Mouse (Mus musculus) layer of hippocampus, postnatal 36 days (tissue): ENCODE measurements at regions not wholly inside any gene's neighbourhood (a gene's known extent, or its start where the extent isn't known, plus 50 kb on each side); places are given as distances from the start of the nearest gene placed in this dataset.
"Not testable (repeated sequence)": the region's sequence is repeated elsewhere in the genome, so short reads cannot be mapped to it uniquely, and the experiment has no call there.

Experiments
- DNase-seq, 2 experiments: peaks; one replicate each; pipeline ENCODE4 v3.0.0; 2022

DNA sequence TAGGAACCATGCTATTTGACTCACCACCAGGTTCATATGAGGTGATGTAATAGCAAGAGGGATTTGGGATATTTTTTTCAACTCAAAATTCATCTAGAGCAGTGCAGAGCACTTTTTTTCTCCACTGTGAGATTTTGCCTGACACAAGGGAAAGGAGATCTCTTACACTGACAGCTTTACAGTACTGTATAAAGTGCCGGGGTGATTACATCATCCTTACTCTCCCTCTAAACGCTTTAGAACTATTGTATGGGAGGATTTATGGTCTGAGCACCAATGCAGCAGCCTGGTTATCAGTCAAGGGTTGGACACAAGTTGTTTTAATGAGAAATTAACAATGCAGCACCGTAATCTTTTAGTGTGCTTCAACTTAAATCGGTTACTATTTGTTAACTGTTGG lies 196.5 kb downstream of the Bmp2 start:
- DNase-seq = no peak

- no peak for DNase-seq
These were observed 198.1 kb downstream of the Bmp2 start for GRCm38 (mm10) chr2:133749846-133750637.

DNA sequence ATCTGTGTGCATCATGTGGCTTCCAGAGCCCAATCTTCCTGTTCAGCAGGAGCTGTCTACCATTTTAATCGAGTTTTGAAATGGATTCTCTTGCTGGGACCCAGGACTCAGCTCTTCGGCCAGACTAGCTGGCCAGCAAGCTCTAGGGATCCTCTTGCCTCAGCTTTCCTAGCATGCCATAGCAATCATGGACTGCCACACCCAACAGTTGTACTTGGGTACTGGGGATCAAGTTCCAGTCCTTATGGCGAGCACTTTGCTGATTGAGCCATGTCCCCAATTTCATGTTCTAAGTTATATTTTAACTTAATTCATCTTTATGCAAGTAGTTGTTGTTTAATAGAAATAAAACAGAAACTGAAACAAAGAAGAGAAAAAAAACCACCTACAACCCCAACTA lies 202.1 kb downstream of the Bmp2 start:
- no peak for DNase-seq

- DNase-seq = no peak
These were observed 209.5 kb downstream of the Bmp2 start for GRCm38 (mm10) chr2:133761496-133761895.

- no peak for DNase-seq
These were observed 216.6 kb downstream of the Bmp2 start for GRCm38 (mm10) chr2:133768546-133768945.

DNA sequence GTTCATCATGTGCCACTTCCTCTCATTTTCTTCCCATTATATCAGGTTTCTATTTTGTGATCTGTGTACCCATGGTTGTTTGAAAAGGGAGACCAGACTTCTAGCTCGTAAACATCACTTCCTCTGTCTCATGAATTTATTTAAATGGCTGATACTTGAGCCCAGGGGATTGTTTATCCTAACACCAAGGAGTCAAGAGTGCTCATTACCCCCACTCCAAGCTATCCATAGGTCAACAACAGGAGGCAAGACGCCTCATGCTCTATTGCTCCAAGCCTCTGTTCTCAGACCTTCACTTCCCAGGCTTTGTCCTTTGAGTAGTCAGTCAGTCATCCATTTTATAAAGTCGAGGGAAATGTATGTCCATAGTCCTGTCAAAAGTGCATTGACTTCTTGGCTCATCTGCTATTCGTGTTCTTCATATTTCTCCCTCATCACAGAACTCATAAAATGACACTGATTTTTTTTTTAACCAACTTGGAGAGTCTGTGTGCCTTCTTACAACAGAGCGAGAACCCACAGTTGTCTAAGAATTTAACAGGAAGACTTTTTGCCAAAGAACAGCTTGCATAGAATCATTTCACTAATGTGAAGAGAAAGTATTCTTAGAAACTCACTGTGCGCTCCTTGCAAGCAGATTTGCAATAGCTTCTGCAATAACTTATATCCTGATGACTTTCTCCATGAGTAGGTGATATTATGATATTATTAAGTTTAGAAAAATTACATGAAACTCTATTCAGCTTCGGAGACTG lies 231.8 kb downstream of the Bmp2 start:
- no peak for DNase-seq

DNA sequence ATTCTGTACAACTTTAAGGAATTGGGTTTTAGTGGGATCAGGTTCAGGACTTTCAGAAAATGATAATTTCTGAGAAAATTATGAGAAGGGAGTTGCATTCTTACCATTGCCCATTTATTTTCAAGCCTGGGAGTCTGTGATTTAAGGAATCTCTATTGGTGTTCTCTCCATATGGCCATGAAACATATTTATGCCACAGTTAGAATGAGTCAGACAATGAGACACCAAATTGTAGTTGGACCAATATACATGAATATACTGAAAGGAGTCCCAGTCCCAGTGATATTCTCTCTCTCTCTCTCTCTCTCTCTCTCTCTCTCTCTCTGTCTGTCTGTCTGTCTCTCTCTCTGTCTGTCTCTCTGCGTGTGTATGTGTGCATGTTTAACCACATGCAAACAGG lies 239.1 kb downstream of the Bmp2 start:
- no peak for DNase-seq

DNA sequence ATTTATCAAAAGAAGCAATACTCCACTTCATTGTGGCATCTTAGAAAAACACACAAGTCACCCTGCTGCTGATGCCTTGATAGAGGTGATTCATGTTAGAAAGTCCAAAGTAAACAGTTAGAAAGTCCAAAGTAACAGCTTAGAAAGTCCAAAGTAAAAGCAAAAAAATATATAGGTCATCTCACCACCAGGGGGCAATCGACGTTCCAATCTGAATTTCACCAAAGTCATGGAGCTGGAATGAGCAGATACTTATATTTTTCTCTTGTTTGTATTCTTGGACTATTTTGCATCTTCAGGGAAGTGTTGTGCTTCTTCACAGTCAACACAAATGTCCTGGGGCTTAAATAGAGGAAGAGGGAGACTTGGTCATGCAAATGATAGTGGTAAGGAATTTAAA lies 241.3 kb downstream of the Bmp2 start:
- no peak for DNase-seq

DNA sequence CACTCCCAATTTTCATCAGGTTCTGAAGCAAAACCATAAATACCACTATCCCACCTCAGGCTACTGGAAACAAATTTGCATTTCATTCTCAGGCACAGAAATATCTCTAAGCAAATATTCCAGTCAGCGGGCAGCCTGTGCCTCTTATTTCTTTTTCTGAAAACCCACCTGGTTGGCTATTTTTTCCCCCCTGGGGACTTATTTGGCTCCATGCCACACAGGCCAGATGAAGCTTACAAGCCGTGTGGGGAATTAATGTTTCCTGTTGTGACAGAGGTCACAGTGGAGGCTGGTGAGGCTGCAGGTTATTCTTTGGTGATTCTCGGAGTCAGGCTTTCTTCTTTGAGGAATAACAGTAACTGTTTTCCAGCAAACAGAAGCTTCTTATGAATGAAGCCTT lies 250.7 kb downstream of the Bmp2 start:
- DNase-seq = no peak

GRCm38 (mm10) chr2:133821418-133821817 lies 269.5 kb downstream of the Bmp2 start:
- DNase-seq = no peak

- no peak for DNase-seq
These were observed 277.4 kb downstream of the Bmp2 start for GRCm38 (mm10) chr2:133829406-133829805.

GRCm38 (mm10) chr2:133850485-133850884 lies 298.5 kb downstream of the Bmp2 start:
- DNase-seq = no peak

DNA sequence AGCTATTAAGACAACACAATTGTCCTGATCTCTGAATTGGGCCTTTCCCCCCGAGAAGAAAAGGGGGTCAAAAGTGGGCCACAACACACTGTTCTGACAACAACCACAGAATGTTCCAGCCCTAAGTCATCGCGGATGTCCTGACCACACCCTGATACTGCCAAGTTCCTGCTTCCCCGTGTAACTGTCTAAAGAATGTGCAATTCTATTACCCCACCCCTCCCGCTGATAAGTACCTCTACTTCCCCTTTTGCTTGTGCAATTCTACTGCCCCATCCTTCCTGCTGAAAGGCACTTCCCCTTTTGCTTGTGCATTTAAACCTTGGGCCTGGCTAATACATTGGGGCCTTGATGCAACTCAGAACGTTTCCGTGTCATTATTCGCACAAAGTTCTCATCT lies 323.0 kb downstream of the Bmp2 start:
- not testable (repeated sequence) for DNase-seq

DNA sequence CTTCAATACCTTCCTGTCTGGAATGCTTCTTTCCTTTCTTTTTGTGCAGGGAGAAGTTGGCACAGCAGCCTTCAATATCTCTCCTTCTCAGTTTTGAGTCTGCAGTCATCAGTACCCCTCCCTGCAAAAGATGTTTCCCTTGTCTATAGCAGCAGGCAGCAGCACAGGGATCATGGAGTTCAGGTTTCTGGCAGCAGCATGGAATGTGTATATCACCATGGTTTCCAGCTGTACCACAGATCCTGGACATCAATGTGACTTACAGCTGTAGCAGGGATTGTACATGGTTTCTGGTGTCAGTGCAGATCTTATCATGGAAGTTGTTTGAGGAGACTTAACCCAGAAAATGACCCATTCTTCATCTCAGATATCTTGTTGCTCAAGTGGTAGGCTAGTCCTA lies 331.7 kb downstream of the Bmp2 start:
- DNase-seq = no peak

DNA sequence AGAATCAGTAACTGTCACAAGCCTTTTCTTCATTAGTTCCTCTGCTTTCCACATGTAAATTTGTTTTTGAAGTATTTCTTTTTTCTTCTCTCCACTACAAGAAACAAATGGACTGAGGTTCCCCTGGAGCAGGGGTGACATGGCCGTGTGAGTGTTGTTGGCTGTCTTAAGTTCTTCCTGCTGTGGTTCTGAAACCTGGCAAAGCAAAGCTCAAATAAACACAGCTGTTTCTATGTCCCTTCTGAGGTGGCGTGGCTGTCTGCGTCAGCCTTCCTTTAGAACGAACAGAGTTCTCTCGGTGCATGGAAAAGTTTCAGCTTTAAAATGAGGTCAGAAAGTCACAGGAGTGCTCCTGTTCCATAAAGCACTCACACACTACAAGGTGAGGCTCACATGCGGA lies 354.3 kb downstream of the Bmp2 start:
- no peak for DNase-seq
